Mouse (Mus musculus): ENCODE measurements around the gene Mov10. TPM values are rescaled to one million over a fixed set of nuclear protein-coding genes. Genes with fewer than 3 reads are reported as not detected.

Gene Mov10
- total RNA-seq, 2 experiments from 2014 or later = 2.1 to 3.6 TPM

DNA sequence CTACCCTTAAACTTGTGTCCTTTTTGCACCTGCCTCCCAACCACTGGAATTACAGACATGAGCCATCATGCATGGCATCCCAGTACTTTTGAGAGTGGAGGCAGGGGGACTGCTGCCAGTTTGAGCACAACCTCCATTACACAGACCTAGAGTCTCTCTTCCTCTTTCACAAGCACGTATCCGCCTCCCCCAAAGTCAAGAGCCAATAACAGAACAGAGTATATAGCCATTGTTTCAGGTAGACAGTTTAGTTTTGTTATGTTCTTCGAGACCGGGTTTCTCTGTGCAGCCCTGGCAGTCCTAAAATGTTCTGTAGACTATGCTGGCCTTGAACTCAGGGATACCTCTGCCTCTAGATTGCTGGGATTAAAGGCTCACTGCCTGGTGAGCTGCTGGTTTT lies 6.1 kb downstream of the Mov10 start:
- ATAC-seq (replicated peaks; ENCODE audit: low FRiP score, poor library complexity, severe bottlenecking) = no peak

- ATAC-seq (replicated peaks; ENCODE audit: low FRiP score, poor library complexity, severe bottlenecking) = no peak
Observed at GRCm38 (mm10) chr3:104811752-104812151, 6.6 kb downstream of the Mov10 start.

DNA sequence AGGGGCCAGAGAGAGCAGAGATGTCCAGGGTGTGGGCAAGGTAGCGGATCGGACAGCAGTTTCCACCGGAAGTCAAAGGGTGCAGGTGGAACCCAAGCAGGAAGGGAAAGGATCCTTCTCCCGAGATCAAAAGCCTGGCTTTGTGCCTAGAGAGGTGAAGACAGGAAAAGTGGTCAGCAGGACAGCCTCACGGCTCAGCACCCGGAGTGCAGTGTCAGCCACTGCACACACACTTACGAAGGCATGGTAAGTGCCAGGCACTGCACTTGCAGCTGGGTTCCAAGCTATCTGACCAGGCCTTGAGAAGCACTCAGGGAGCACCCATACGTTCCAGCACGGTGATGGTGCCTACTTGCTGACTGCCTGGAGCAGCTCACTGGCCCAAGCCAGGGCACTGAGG lies 12.8 kb downstream of the Mov10 start:
- ATAC-seq (replicated peaks; ENCODE audit: low FRiP score, poor library complexity, severe bottlenecking) = no peak

- no peak for ATAC-seq (replicated peaks; ENCODE audit: low FRiP score, poor library complexity, severe bottlenecking)
Observed at GRCm38 (mm10) chr3:104804312-104804711, 14.1 kb downstream of the Mov10 start.

- no peak for ATAC-seq (replicated peaks; ENCODE audit: low FRiP score, poor library complexity, severe bottlenecking)
Observed at GRCm38 (mm10) chr3:104801481-104801880, 16.9 kb downstream of the Mov10 start.

DNA sequence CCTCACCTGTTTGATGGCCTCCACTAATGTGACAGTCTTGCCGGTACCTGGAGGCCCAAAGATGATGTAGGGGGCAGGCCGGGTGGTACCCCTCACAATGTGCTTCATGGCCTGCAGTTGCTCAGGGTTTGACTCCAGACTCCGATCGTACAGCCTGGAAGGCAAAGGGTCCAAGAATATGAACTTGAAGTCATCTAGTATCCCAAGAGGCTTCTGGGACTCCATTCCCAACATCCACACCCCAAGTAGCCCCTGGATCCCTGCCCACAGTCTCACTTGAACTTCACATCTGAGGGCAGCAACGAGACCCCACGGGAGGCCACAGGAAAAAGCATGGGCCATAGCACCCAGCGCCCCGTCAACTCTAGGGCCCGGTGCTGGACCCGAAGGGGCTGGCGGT lies 17.7 kb downstream of the Mov10 start:
- ATAC-seq (replicated peaks; ENCODE audit: low FRiP score, poor library complexity, severe bottlenecking) = no peak

DNA sequence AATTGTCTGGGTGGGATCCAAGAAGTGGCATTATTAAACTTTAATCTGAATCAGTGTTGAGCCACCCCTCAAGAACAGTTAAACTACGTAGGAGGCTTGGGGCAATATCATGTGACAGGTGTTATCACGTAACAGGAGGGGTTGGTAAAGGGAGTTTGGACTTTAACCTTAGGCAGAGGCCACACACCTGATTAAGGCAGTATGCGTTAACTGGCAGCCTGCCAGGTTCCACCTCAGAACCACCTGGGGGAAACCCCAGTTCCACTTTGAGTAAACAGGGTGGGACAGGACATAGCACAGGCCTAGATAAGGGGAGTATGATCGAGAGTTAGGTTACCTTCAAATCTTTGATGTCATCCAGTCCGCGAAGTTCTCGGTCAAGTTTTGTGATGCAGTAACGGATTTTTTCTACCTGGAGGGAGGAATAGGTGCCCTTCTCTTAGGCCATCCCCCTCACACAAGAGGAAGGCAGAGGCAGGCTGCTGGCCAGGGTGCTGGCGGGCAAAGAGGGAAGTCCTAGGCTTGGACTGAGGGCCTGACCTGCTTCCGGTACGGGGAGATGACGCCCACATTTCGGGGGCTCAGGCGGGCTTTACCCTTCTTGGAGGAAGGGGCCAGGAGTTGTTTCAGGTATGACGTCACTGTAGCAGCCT lies 21.8 kb downstream of the Mov10 start:
- ATAC-seq (replicated peaks; ENCODE audit: low FRiP score, poor library complexity, severe bottlenecking) = no peak

GRCm38 (mm10) chr3:104795661-104796340 lies 22.6 kb downstream of the Mov10 start:
- ATAC-seq (replicated peaks; ENCODE audit: low FRiP score, poor library complexity, severe bottlenecking) = no peak

GRCm38 (mm10) chr3:104794953-104795470 lies 23.4 kb downstream of the Mov10 start:
- ATAC-seq (replicated peaks; ENCODE audit: low FRiP score, poor library complexity, severe bottlenecking) = no peak

- ATAC-seq (replicated peaks; ENCODE audit: low FRiP score, poor library complexity, severe bottlenecking) = no peak
Observed at GRCm38 (mm10) chr3:104793871-104794828, 24.2 kb downstream of the Mov10 start.

GRCm38 (mm10) chr3:104792360-104793270 lies 25.7 kb downstream of the Mov10 start:
- ATAC-seq (replicated peaks; ENCODE audit: low FRiP score, poor library complexity, severe bottlenecking) = no peak

DNA sequence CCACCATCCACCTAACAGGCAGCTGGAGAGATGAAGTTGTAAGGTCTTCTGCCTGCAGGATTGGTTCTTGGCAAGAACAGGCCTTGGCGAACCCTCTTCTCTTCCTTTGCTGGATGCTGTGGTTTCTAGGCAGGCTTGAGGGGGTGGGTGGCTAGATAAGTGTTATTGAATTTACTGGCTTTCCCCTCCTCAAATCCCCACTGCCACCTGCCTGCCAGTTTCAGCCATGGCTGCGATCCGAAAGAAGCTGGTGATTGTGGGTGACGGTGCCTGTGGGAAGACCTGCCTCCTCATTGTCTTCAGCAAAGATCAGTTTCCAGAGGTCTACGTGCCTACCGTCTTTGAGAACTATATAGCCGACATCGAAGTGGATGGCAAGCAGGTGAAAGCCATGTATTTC lies 26.7 kb downstream of the Mov10 start:
- ATAC-seq (replicated peaks; ENCODE audit: low FRiP score, poor library complexity, severe bottlenecking) = no peak

DNA sequence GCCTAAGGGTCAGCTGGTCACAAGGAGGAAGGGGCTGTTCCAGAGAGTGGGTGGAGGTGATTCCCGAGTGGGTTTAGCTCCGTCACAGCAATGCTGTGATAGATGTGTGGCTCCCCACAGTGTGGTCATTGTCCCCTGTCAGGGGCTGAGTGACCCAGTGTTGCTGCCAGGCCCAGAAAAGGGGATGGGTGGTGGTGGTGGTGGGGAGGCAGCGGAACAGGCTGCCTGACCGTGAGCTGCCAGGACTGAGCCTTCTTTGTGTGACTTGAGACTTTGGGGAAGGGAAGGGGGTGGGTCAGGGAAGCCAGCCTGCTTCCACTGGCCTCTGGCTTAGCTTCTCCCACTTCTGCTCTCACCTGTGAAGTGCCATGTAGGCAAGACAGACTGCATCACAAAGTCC lies 27.3 kb downstream of the Mov10 start:
- ATAC-seq (replicated peaks; ENCODE audit: low FRiP score, poor library complexity, severe bottlenecking) = no peak

DNA sequence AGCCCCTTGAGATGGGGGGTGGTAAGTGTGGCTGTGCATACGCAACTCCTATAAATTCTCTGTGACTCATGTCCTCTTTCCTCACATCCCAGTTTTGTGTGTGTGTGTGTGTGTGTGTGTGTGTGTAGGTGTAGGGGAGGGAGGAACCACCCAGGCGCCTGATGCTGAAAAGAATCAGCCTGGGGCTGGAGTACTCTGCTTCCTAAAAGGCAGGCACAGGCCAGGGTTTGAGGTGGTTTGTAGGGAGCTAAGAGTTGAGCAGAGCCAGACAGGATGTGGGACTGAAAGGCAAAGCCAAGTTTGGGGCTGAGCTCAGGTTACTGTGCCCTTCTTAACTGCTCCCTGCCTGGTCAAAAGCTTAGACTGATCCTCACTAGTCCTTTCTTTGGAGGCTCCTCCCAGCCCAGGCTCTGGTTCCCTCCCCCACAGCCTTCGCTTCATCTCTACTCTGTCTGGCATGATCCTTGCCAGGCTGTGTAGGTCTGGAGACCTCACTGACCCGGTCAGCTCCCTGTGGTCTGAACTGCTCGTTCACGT lies 27.9 kb downstream of the Mov10 start:
- no peak for ATAC-seq (replicated peaks; ENCODE audit: low FRiP score, poor library complexity, severe bottlenecking)

DNA sequence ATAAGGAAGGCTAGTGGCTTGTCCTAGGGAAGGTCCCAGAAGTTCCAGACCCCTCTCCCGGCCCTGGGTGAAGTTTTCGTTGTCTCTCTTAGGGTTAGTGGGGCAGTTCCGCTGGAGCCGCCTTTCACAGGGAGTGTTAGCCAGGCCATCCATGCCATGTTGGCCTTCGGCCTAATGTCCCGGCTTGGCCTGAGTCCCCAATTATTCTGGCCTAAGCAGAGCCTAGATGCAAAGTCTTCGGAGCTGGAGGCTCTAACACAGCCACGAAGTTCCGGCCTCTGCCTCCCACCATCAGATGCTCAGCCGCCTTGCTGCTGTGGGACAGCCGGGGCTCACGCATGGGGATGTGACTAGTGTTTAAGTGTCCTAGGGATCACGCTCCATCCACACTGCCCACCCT lies 28.5 kb downstream of the Mov10 start:
- ATAC-seq (replicated peaks; ENCODE audit: low FRiP score, poor library complexity, severe bottlenecking) = no peak

DNA sequence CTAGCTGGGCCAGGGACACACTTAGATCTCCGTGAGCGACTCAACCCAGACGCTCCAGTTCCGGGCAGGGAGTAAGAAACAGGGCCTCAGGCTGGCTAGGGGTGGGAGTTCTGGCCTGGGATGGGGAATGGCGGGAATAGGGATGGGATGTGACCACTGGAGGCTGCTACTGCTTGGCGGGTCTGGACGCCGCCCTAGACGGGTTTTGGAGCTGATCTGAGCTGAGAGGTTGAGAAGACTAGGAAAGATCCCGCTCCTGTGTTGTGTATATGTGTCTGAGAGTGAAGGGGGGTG lies 29.1 kb downstream of the Mov10 start:
- no peak for ATAC-seq (replicated peaks; ENCODE audit: low FRiP score, poor library complexity, severe bottlenecking)

GRCm38 (mm10) chr3:104788561-104789311 lies 29.6 kb downstream of the Mov10 start:
- no peak for ATAC-seq (replicated peaks; ENCODE audit: low FRiP score, poor library complexity, severe bottlenecking)

GRCm38 (mm10) chr3:104788075-104788474 lies 30.3 kb downstream of the Mov10 start, which contains the start of gene Rhoc:
TSS of gene Rhoc (plus strand) at chr3:104788375.
- ATAC-seq (replicated peaks; ENCODE audit: low FRiP score, poor library complexity, severe bottlenecking) = no peak

DNA sequence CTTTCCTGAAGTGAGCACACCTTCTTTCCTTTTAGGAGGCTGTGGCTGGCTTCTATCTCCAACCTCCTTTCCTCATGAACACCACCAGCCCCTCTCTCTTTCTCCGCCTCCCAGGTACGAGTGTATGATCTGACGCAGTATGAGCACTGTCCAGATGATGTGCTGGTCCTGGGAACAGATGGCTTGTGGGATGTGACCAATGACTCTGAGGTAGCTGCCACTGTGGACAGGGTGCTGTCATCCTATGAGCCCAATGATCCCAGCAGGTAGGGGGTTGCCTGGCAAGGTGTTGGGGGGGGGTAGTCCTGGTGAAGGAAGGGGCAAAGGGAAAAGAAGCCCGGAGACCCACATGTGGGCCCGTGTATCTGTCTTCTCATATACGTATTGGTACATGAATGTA lies 33.1 kb downstream of the Mov10 start:
- ATAC-seq (replicated peaks; ENCODE audit: low FRiP score, poor library complexity, severe bottlenecking) = no peak

Measured in erythroid progenitor cell, adult 5-6 weeks (primary cell).